Mouse (Mus musculus): Measurements from ENCODE around the gene Snx8.
A peak's percentile ranks its signal among the peaks of the same experiment; 100 is the strongest.
"Not testable (repeated sequence)": the region's sequence is repeated elsewhere in the genome, so short reads cannot be mapped to it uniquely, and the experiment has no call there.

Gene Snx8

GRCm38 (mm10) chr5:140384462-140384861 lies 4.6 kb downstream of the Snx8 start:
- no peak for DNase-seq (ENCODE audit: low spot score)

- DNase-seq (ENCODE audit: low spot score): no peak
These were observed 5.5 kb downstream of the Snx8 start for GRCm38 (mm10) chr5:140383559-140383958.

- no peak for DNase-seq (ENCODE audit: low spot score)
These were observed 6.4 kb downstream of the Snx8 start for GRCm38 (mm10) chr5:140382688-140383087.

- DNase-seq (ENCODE audit: low spot score): no peak
These were observed 7.9 kb downstream of the Snx8 start for GRCm38 (mm10) chr5:140381156-140381555.

- no peak for DNase-seq (ENCODE audit: low spot score)
These were observed 9.8 kb downstream of the Snx8 start for GRCm38 (mm10) chr5:140379299-140379698.

- no peak for DNase-seq (ENCODE audit: low spot score)
These were observed 10.8 kb downstream of the Snx8 start for GRCm38 (mm10) chr5:140378121-140378853.

GRCm38 (mm10) chr5:140375249-140375829 lies 13.7 kb downstream of the Snx8 start:
- no peak for DNase-seq (ENCODE audit: low spot score)

- DNase-seq (ENCODE audit: low spot score): no peak
These were observed 14.8 kb downstream of the Snx8 start for GRCm38 (mm10) chr5:140374226-140374625.

- DNase-seq (ENCODE audit: low spot score): no peak
These were observed 15.4 kb downstream of the Snx8 start for GRCm38 (mm10) chr5:140373711-140374110.

GRCm38 (mm10) chr5:140371671-140372070 lies 17.4 kb downstream of the Snx8 start:
- peak; percentile 66 for DNase-seq (ENCODE audit: low spot score)

- DNase-seq (ENCODE audit: low spot score): no peak
These were observed 18.4 kb downstream of the Snx8 start for GRCm38 (mm10) chr5:140370446-140371254.

- DNase-seq (ENCODE audit: low spot score): no peak
These were observed 19.6 kb downstream of the Snx8 start for GRCm38 (mm10) chr5:140369466-140369865.

GRCm38 (mm10) chr5:140368926-140369325 lies 20.1 kb downstream of the Snx8 start:
- no peak for DNase-seq (ENCODE audit: low spot score)

GRCm38 (mm10) chr5:140368126-140368525 lies 20.9 kb downstream of the Snx8 start:
- not testable (repeated sequence) for DNase-seq (ENCODE audit: low spot score)

GRCm38 (mm10) chr5:140364415-140364814 lies 24.6 kb downstream of the Snx8 start:
- DNase-seq (ENCODE audit: low spot score): no peak

GRCm38 (mm10) chr5:140359930-140360674 lies 29.0 kb downstream of the Snx8 start:
- no peak for DNase-seq (ENCODE audit: low spot score)

GRCm38 (mm10) chr5:140357466-140357865 lies 31.6 kb downstream of the Snx8 start:
- no peak for DNase-seq (ENCODE audit: low spot score)

GRCm38 (mm10) chr5:140355934-140356333 lies 33.1 kb downstream of the Snx8 start:
- no peak for DNase-seq (ENCODE audit: low spot score)

- DNase-seq (ENCODE audit: low spot score): no peak
These were observed 36.7 kb downstream of the Snx8 start for GRCm38 (mm10) chr5:140352352-140352751.

GRCm38 (mm10) chr5:140350731-140351497 lies 38.1 kb downstream of the Snx8 start:
- no peak for DNase-seq (ENCODE audit: low spot score)

- DNase-seq (ENCODE audit: low spot score): no peak
These were observed 39.2 kb downstream of the Snx8 start for GRCm38 (mm10) chr5:140349882-140350281.

All from layer of hippocampus, adult 9-10 months (tissue).